Mouse (Mus musculus): ENCODE measurements around the gene Iba57.

DNA sequence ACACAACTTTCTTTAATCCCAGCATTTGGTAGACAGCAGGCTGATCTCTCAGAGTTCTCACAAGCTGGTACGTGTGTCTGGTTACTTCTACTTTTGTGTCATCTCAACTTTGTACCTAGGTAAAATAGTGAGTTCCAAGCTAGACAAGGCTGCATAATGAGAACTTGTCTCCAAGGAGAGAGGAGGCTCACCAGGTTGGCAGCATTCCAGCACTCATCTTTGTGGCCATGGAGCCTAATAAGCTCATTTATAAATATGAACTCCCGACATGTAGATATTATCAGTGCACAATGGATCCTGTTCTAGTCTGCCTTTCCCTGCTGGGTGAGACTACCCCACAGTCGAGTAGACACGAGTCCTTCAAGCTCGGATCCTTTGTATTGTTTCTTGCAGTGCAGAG is 46.0 kb upstream of the Iba57 start:
- TF ChIP-seq POLR2A (IDR thresholded peaks at IDR 0.05; ENCODE audit: insufficient read depth, low read length) (no peak), CTCF (IDR thresholded peaks at IDR 0.05; ENCODE audit: low read depth, low read length) (no peak), EP300 (IDR thresholded peaks at IDR 0.05; ENCODE audit: insufficient read depth, low read depth, low read length) (no peak)
